In the genomic region with DNA sequence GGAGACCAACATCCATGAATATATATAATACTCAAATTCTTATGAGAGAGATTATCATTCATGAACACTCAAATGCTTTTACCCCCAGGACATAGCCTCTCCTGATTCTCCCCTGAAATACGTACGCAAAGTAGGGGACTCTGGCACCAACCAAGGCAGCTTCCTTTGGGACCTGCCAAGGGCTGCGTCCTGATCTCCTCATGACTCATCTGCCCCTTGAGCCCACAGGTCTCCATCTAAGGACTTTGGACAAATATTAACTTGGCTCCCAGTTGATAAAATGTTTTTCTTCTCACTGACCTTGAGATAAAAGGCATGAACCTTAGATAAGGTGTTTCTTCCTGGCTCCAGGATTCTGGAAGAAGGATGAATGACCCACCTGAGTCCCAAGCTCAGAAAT, we compare ENCODE assay signal across 21 mouse cellular contexts.
"Had no signal": no experiment of that assay in that cellular context is flagged by ENCODE, and none has a peak within 500 bp of the region (broad histone marks: within the 10 kb centered on the region; RNA-seq: fewer than 3 reads in every experiment).

No protein-coding gene starts in this region.

- H3K9ac ChIP-seq: kidney, embryonic 15.5 days; liver, embryonic 14.5 days; lung, embryonic 15.5 days; neural tube, embryonic 13.5 days; stomach, embryonic 15.5 days had no signal

- H3K27me3 ChIP-seq: kidney, embryonic 15.5 days; lung, embryonic 15.5 days; neural tube, embryonic 13.5 days; stomach, embryonic 15.5 days had no signal

- H3K9me3 ChIP-seq: kidney, embryonic 15.5 days; lung, embryonic 15.5 days; neural tube, embryonic 13.5 days; stomach, embryonic 15.5 days had no signal

- ATAC-seq: hindbrain, postnatal 0 days; inflammation-experienced regulatory T-cells, adult 6 months had no signal

- H3K36me3 ChIP-seq: kidney, embryonic 15.5 days; lung, embryonic 15.5 days; neural tube, embryonic 13.5 days; stomach, embryonic 15.5 days had no signal

- H3K27ac ChIP-seq: hindbrain, postnatal 0 days; kidney, embryonic 15.5 days; left cerebral cortex, adult 2 months; liver, embryonic 14.5 days; lung, embryonic 15.5 days; neural tube, embryonic 13.5 days; stomach, embryonic 15.5 days had no signal

- H3K4me2 ChIP-seq: kidney, embryonic 15.5 days; liver, embryonic 11.5 days; lung, embryonic 15.5 days; midbrain, embryonic 11.5 days; neural tube, embryonic 13.5 days; stomach, embryonic 15.5 days had no signal

- DNase-seq: kidney, adult 2 months; kidney, postnatal 10 days; layer of hippocampus, postnatal 36 days; lung, adult 18-20 months; lung, postnatal 14 days; lung, postnatal 4 days; midbrain, embryonic 14.5 days; thymus, adult 2 months; thymus, postnatal 14 days; thymus, postnatal 4 days had no signal

- H3K4me1 ChIP-seq: stomach, embryonic 15.5 days had no signal

- H3K4me3 ChIP-seq: kidney, embryonic 15.5 days; left cerebral cortex, adult 2 months; lung, embryonic 15.5 days; myocyte; neural tube, embryonic 13.5 days; stomach, embryonic 15.5 days had no signal
